ENCODE assay signal across 22 mouse cellular contexts in genomic region chr13:49430529-49430928, GRCm38 (mm10). TPM values are rescaled to one million over a fixed set of nuclear protein-coding genes. Genes with fewer than 3 reads are reported as not detected.
DNase-seq lines count a peak whose midpoint lies in the region; ATAC-seq and TF ChIP-seq lines count a peak whose summit lies in the region.
"Had no signal": no experiment of that assay in that cellular context is flagged by ENCODE, and none has a peak within 500 bp of the region (broad histone marks: within the 10 kb centered on the region; RNA-seq: fewer than 3 reads in every experiment).

No protein-coding gene starts in this region.

- no peak for TF ChIP-seq EP300 in lung, postnatal 0 days (IDR thresholded peaks at IDR 0.05)

- DNase-seq in lung, postnatal 0 days (ENCODE audit: low spot score) = peak; percentile 31
- DNase-seq in lung, adult 2 months = no peak
- peak; percentile 67 for DNase-seq in kidney, postnatal 10 days
- DNase-seq in lung, postnatal 14 days = peak; percentile 14
- DNase-seq in hindbrain, embryonic 10.5 days (ENCODE audit: low spot score) = no peak
- no peak for DNase-seq in adrenal gland, adult 2 months
- DNase-seq in layer of hippocampus, adult 8-10 months (ENCODE audit: low spot score in 2 of 2) = no peak
- DNase-seq: adrenal gland, adult 8-10 months; cerebellum, adult 2 months; cerebellum, postnatal 36 days; embryo, embryonic 11 days; left cerebral cortex, postnatal 4 days; right cerebral cortex, postnatal 4 days; thymus, postnatal 36 days had no signal

- ATAC-seq in lung, postnatal 0 days = peak; percentile 51
- ATAC-seq: forebrain, embryonic 13.5 days; hindbrain, embryonic 16.5 days; midbrain, embryonic 16.5 days had no signal

- 32% methylated on average over 4 of the region's 4 CpGs for WGBS in lung, postnatal 0 days
- 47% methylated on average over 4 of the region's 4 CpGs for WGBS in lung, adult 2 months
- WGBS in hindbrain, embryonic 10.5 days = 80% methylated on average over 4 of the region's 4 CpGs

- H3K9me3 ChIP-seq in lung, postnatal 0 days (ENCODE audit: low read length) = no peaks in the 10 kb centered on the region
- H3K9me3 ChIP-seq in hindbrain, embryonic 10.5 days = no peaks in the 10 kb centered on the region
- H3K9me3 ChIP-seq: forebrain, embryonic 13.5 days; limb, embryonic 15.5 days; liver, embryonic 15.5 days; midbrain, embryonic 10.5 days had no signal

- 0 out of 2 replicates have a peak, but pooled peaks cover 5% of the 10 kb centered on the region for H3K36me3 ChIP-seq in lung, postnatal 0 days (ENCODE audit: insufficient read depth, low read length)
- H3K36me3 ChIP-seq in hindbrain, embryonic 10.5 days = peaks cover 31% of the 10 kb centered on the region

- no peaks in the 10 kb centered on the region for H3K27me3 ChIP-seq in lung, postnatal 0 days (replicated peaks; ENCODE audit: insufficient read depth, low read length)
- H3K27me3 ChIP-seq in hindbrain, embryonic 10.5 days (ENCODE audit: insufficient read depth, poor library complexity, severe bottlenecking) = no peaks in the 10 kb centered on the region
- H3K27me3 ChIP-seq: forebrain, embryonic 13.5 days; limb, embryonic 15.5 days; liver, embryonic 15.5 days had no signal

- no peak overlapping the region for H3K9ac ChIP-seq in lung, postnatal 0 days (replicated peaks; ENCODE audit: low read depth)
- H3K9ac ChIP-seq: forebrain, embryonic 13.5 days; limb, embryonic 15.5 days; liver, embryonic 15.5 days had no signal

- peak overlapping the region; percentile 22; the same call in 1 of the 2 replicates for H3K27ac ChIP-seq in lung, postnatal 0 days (ENCODE audit: low read length)
- H3K27ac ChIP-seq in hindbrain, embryonic 10.5 days = no peak overlapping the region
- H3K27ac ChIP-seq: forebrain, embryonic 13.5 days; limb, embryonic 15.5 days; liver, embryonic 15.5 days; macrophage; midbrain, embryonic 10.5 days had no signal

- TF ChIP-seq CTCF in lung, postnatal 0 days (IDR thresholded peaks at IDR 0.05) = no peak
- TF ChIP-seq CTCF in lung, adult 2 months (IDR thresholded peaks at IDR 0.05; ENCODE audit: insufficient read depth, low read length) = no peak

- no peak for TF ChIP-seq POLR2A in lung, adult 2 months (IDR thresholded peaks at IDR 0.05; ENCODE audit: borderline replicate concordance, extremely low read depth, low read depth, low read length)

- H3K4me3 ChIP-seq in lung, postnatal 0 days (ENCODE audit: low read depth, low read length) = no peak overlapping the region
- H3K4me3 ChIP-seq in lung, adult 2 months (replicated peaks; ENCODE audit: extremely low read depth, low read depth, low read length) = no peak overlapping the region
- no peak overlapping the region for H3K4me3 ChIP-seq in hindbrain, embryonic 10.5 days
- H3K4me3 ChIP-seq: forebrain, embryonic 13.5 days; limb, embryonic 15.5 days; liver, embryonic 15.5 days; midbrain, embryonic 10.5 days had no signal

- H3K4me1 ChIP-seq in lung, postnatal 0 days (ENCODE audit: insufficient read depth, low read depth, low read length) = no peaks in the 10 kb centered on the region
- peaks cover 2% of the 10 kb centered on the region; the same call in 1 of the 2 replicates for H3K4me1 ChIP-seq in lung, adult 2 months (ENCODE audit: control insufficient read depth, insufficient read depth, low read length)
- peaks cover 11% of the 10 kb centered on the region; the same call in 1 of the 2 replicates for H3K4me1 ChIP-seq in hindbrain, embryonic 10.5 days (replicated peaks)
- H3K4me1 ChIP-seq: limb, embryonic 15.5 days; midbrain, embryonic 10.5 days had no signal

- H3K4me2 ChIP-seq in lung, postnatal 0 days (replicated peaks; ENCODE audit: low read depth, low read length) = no peak overlapping the region
- H3K4me2 ChIP-seq: forebrain, embryonic 13.5 days; heart, embryonic 11.5 days; limb, embryonic 15.5 days; liver, embryonic 15.5 days had no signal

RNA-seq across cellular contexts. Expression of gene Ippk, which starts 9.5 kb away (rescaled TPM):
- polyA plus RNA-seq in lung, postnatal 0 days (2015; fragmentation: Nextera tagmentation; extraction: Ambion mirVana) = 12.0 and 12.6 TPM in 2 replicates
- 4.9 and 7.3 TPM in 2 replicates for polyA plus RNA-seq in lung, adult 2 months (2012; rRNA removed)
- 19.5 and 20.0 TPM in 2 replicates for polyA plus RNA-seq in hindbrain, embryonic 10.5 days (2016; fragmentation: Nextera tagmentation; extraction: Ambion mirVana)
- total RNA-seq in adrenal gland, adult 2 months (2021) = 10 to 100 TPM; 27.0 to 38.3 TPM
- polyA plus RNA-seq in adrenal gland, adult 2 months (2012; rRNA removed) = 6.8 and 8.4 TPM in 2 replicates
- total RNA-seq in layer of hippocampus, adult 8-10 months (2022) = 10 to 100 TPM; 27.6 to 32.1 (median 30.7) TPM

Comparison
In these comparisons a context has a peak if more than half of its experiments do, and no peak if none do; other contexts are left out.
1. DNase-seq: peak in lung, postnatal 0 days (single experiment), kidney, postnatal 10 days (single experiment) and lung, postnatal 14 days (single experiment); none in lung, adult 2 months (single experiment), hindbrain, embryonic 10.5 days (single experiment), adrenal gland, adult 2 months (single experiment) and layer of hippocampus, adult 8-10 months (0 of 2).